Mouse (Mus musculus): ENCODE data around the gene Rasl2-9.

GRCm38 (mm10) chr7:5080815-5081214, 44.9 kb downstream of the Rasl2-9 start:
- TF ChIP-seq GATA1 (IDR thresholded peaks at IDR 0.05; ENCODE audit: low read length) (no peak), TAL1 (IDR thresholded peaks at IDR 0.05; ENCODE audit: low read length) (no peak)
